Mouse (Mus musculus) spleen, adult 2 months (tissue): ENCODE measurements around the gene Mospd2.

Experiments used
- CTCF ChIP-seq: fragments of 200-500 bp; IDR thresholded peaks from 2 replicates; pipeline ENCODE4 v1.5.1; 2011; ENCODE audit warnings: mild to moderate bottlenecking, inconsistent platforms; ENCODE audit not compliant: insufficient read depth, insufficient read length, insufficient replicate concordance; ENCODE audit errors: extremely low read depth
- POLR2A ChIP-seq: fragments of 200-500 bp; IDR thresholded peaks from 2 replicates; pipeline ENCODE4 v1.6.1; 2011; ENCODE audit warnings: low read depth, low read length, inconsistent platforms

DNA sequence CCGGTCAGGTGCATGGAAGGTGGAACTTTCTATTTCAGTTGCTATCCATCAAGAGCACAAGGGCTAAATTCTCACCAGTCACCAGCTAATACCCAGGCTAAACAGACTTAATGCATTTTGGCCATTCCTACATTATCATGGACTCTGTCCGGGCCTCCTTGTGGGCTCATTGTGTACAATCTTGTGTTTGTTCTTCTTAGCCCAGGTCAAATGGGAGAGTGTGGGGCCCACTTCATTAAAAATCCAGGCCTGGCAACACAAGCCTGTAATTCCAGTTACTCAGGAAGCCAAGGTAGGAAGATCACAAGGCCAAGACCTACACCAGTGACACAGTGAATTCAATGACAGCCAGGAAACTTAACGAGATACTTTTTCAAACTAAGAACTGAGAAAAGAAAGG is 9.0 kb downstream of the Mospd2 start:
- TF ChIP-seq POLR2A = no peak
- no peak for TF ChIP-seq CTCF
